Mouse (Mus musculus): ENCODE results near the gene Lcmt2.
"Not testable (repeated sequence)": the region's sequence is repeated elsewhere in the genome, so short reads cannot be mapped to it uniquely, and the experiment has no call there.

The Lcmt2 gene

DNA sequence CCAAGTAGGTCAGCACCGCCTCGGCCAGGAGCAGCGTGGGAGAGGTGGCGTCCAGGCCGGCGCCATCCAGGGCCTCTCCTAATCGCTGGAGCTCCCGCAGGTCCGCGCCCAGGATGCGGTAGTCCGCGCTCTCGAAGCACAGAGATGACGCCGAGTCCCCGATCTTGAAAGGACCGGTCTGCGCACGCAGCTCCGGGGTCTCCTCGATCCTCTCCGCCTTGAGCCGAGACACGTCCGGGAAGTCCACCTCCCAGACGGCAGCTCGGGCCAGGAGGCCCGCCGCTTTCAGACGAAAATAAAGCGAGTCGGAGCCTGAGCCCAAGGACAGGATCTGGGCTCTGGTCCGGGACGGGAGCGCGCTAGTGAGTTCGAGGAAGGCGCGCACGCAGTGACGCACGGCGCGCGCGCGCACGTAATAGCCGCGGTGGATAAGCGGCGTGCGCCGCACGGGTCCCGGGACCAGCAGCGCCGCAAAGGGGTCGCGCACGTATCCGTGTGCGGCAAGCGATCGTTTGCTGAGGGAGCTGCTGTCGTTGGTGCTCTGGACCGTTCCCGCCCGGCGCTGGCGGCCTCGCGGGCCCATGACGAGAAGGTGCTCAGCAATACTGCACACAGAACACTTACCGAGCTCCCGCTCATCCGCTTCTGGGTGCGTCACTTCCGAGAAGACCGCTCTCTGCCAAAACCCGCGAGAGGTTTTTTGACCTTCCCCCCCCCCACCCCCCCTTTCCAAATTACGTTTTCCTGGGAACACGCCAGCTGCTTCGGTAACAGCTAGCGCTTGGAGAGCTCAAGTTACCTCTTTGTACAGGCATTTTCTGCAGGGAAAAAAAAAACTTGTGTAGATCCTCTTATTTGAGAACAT lies at the start of gene Lcmt2, which contains the start of gene Adal:
Lcmt2 (minus strand) TSS at position 636 of the 865 bp plus-strand sequence.
Adal (plus strand) TSS at position 411 of the 865 bp plus-strand sequence.
- DNase-seq (ENCODE audit: low read depth, low spot score) = peak; percentile 89

DNA sequence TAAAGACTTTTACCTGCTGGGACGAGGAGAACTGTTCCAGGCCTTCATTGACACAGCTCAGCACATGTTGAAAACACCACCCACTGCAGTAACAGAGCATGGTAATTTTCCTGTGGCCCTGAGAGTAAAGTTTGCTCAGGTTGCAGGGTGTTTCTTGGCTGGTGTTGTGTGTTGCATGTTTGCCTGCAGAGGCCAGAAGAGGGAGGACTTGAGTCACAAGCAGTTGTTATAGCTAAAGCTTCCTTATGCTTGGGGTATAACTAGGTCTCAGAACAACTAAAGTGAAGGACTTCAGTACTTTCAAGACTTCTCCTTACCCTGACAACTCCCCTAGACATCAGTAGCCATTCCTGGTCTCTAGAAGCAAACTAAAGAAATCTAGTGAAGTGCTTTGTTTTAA lies 48.1 kb upstream of the Lcmt2 start:
- no peak for DNase-seq (ENCODE audit: low read depth, low spot score)

DNA sequence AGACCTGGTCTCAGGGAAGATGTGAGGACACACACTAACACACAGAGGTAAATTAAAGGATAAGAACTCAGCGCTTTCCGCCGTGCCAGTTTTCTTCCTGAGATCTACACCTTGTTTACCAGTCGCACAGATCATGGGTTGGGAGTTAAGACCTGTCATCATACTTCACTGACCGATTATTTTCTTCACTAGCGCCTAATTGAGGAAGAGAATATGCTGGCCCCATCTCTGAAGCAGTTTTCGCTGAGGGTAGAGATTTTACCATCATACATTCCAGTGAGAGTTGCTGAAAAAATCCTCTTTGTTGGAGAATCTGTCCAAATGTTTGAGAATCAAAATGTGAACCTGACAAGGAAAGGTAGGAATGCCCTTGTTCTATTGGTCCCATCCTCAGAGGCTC lies 43.7 kb upstream of the Lcmt2 start:
- DNase-seq (ENCODE audit: low read depth, low spot score) = no peak

DNA sequence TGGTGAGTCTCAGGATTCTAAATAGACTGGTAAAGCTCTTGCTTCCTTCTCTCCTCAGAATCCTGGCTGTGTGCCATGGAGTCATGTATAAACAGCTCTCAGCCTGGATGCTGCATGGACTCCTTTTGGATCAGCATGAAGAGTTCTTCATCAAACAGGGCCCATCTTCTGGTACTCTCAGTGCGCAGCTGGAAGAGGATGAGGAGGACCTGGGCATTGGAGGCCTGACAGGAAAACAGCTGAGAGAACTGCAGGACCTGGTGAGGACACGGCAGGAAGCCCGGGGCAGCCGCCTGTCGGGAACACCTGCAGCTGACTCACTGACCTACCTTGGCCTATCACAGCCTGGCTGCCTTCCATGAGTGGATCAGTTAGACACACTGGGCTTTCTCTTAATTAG lies 43.0 kb upstream of the Lcmt2 start:
- DNase-seq (ENCODE audit: low read depth, low spot score) = no peak

DNA sequence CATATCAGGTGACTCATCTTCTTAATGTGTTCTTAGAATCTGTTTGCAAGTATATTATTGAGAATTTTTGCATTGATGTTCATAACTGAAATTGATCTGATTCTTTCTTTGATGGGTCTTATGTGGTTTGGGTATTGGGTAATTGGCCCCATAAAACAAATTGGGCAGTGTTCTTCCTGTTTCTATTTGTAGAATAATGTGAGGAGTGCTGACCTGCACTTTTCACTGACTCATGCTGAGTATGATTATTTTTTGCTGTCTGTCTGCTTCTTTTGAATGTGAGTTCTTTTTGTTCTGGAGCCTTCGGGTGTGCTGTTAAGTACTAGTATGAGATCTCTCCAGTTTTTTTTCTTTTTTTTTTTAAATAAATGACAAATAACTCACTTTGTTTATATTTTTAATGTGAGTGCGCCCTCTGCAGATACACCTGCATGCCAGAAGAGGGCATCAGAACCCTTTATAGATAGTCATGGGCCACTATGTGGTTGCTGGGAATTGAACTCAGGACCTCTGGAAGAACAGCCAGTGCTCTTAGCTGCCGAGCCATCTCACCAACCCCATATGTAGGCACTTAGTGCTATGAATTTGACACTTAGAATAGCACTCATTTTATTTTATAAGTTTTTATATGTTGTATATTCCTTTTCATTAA lies 38.5 kb upstream of the Lcmt2 start:
- DNase-seq (ENCODE audit: low read depth, low spot score) = no peak

DNA sequence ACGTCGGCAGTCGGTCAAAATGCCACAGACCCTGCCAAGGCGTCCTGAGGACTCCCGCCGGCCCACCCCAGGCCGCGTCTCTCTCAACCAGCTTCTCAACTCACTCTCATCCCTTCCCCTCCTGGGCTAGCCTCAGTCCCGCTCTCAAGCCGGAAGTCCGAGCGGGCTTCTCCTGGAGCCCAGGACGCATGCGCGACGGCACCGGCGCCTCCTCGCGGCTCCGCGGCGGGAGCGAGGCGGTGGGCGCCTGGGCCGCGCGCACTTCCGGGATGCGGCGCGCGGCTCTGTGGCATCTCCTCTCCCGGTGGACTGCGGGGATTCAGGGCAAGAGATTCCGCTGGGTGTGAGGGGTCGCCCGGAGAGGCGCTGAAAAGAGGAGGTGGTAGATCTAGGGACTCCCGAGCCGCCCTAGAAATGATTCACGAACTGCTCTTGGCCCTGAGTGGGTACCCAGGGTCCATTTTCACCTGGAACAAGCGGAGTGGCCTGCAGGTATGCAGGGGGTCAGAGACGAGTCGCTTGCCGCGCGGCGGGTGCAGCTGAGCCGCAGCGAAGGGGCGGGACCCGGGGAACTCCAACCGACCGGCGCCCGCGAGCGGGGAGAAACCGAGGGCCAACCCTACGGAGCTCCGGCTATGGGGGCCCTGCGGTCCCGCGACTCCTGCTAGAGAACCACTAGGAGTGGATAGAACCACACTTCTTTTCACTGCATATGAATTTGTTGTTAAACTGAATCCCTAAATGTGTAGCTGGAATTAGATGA lies 30.7 kb upstream of the Lcmt2 start, which contains the start of gene Zscan29:
Zscan29 (minus strand) TSS at position 146 of the 763 bp plus-strand sequence.
- DNase-seq (ENCODE audit: low read depth, low spot score) = peak; percentile 80

DNA sequence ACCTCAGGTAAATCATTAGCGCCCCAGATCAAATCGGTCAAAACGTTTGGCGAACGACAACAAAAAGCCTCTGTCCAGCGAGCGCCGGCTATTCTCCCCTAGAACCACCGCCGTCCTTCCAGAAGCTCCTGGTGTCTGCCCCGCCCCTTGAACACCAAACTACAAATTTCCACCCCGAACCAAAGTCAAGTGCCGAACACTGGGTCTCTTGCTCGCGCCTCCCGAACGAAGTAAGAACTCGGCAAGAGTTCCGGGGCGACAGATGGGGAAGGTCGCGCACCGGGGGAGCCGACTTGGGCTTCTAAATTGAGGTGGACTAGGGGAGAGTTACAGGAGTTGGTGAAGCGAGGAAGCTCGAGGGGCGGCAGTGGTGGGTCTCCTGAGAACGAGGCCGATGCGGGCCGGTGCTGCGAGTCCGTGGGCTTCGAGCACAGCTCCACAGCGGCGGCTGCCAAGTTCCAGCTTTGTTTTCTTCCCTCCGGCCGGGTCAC lies 30.1 kb upstream of the Lcmt2 start, which contains the start of gene Tubgcp4:
Tubgcp4 (plus strand) TSS at position 174 of the 491 bp plus-strand sequence.
- peak; percentile 46 for DNase-seq (ENCODE audit: low read depth, low spot score)

DNA sequence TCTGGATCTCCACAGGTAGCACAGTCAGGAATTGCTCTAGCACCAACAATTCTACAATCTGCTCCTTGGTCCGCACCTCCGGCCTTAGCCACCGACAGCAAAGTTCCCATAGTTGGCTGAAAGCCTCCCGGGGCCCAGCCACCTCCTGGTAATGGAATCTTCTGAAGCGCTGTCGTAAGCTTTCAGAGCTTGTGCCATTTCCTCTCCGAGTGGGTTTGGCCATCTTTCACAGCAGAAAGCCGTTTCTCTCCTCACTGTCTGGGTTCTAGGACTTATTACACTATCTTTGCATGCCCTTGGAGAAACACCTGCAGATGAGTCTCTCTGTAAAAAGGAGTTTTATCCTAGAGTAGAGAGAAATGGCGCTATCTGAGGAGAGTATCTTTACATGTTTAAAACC lies 29.4 kb upstream of the Lcmt2 start:
- peak; percentile 6 for DNase-seq (ENCODE audit: low read depth, low spot score)

DNA sequence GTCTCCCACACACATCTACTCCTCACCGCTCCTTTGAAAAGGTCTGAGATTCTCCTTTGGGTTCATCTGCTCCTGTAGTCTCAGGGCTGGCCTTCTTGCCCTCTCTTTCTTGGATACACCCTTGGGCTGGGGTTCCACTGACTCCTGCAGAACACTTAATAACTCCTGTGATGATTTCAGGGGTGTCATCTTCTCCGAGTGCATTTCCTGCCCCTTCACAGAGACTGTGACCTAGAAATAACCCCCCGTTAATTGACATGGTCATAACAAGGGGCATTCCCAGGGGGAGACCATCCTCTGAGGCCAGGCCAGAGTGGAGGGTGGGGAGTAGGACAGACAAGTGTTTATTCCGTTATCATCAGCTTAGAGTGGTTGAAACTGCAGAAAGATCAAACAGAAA lies 28.7 kb upstream of the Lcmt2 start:
- DNase-seq (ENCODE audit: low read depth, low spot score) = no peak

DNA sequence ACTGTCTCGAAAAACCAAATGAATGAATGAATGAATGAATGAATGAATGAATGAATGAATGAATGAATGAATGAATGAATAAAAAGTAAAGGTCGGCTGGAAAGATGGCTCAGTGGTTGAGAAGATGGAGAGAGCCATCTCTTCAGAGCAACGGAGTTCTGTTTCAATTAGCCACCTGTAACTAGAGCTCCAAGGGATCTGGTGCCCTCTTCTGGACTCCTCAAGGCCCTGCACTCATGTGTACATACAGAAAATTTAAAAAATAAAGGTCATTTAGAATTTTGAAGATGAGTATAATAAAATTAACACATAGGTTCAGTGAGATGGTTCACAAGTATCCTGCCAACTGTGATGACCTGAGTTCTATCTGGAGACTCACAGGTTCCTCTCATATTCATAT lies 12.6 kb upstream of the Lcmt2 start:
- no peak for DNase-seq (ENCODE audit: low read depth, low spot score)

DNA sequence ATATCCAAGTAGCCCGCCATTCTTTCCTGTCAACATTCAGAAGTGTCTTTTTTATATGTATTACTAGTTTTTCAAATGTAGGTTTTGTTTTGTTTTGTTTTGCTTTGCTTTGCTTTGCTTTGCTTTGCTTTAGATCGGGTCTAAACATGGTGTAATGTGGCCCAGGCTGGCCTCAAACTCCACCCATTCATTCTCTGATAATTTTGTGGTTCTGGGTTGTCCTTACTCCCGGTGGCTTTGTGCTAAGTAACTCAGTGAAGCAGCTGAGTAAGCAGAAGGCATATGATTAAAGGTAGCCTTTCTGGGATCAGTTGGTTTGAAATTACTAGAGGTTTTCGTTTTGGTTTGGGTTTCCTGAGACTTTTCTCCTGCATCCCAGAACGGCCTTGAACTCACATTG lies 9.2 kb upstream of the Lcmt2 start:
- no peak for DNase-seq (ENCODE audit: low read depth, low spot score)

DNA sequence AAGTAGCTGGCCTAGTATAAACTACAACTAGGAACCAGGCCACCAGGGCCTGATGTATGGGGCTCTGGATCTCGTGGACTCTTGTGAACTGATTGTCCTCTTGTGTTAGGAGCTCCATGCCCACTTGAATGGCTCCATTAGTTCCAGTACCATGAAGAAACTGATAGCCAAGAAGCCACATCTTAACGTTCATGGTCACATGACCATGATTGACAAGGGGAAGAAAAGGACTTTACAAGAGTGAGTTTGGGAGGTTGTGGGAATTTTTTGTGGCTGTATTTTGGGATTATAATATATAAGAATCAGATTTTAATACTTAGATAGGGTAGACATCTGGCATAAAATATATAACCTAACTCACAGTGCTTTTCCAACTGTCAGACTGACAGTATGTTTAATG lies 2.0 kb upstream of the Lcmt2 start:
- DNase-seq (ENCODE audit: low read depth, low spot score) = no peak

DNA sequence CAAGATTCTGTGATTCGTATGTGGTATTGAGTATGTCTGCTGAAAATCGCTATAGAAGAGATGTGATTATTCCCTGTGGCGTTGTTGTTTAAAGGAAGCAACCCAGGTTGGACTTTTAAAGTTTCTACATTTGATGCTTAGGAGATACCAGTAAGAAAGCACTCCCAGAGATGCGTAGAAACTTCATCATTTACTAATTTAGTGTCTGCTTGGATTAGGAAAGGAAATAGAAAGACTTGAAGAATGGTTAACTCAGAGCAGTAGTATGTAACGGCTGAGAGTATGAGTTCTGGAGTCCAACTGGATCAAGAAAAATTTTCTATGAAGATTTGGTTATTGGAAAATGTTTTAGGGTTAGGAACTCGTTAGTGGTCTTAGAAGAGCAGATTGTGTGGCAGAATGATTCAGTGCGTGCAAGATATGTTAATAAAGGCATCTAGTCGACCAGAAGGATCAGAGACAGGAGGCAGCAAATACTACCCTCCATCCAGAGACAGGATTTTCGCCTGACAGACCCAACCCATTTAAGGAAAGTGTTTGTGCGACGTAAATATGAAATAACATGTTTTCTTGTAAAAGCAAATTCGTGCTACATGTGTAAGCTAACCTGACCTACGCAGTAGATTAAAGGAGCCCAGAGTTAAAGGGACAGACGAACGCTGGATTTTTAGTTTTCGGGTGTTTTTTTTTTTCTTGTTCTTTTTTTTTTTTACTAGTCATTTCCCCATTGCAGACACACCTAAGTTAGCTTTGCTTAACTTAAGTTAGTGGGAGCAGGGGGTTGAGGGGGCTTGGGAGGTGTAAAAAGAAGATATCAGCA lies 973 bp upstream of the Lcmt2 start:
- DNase-seq (ENCODE audit: low read depth, low spot score) = no peak

DNA sequence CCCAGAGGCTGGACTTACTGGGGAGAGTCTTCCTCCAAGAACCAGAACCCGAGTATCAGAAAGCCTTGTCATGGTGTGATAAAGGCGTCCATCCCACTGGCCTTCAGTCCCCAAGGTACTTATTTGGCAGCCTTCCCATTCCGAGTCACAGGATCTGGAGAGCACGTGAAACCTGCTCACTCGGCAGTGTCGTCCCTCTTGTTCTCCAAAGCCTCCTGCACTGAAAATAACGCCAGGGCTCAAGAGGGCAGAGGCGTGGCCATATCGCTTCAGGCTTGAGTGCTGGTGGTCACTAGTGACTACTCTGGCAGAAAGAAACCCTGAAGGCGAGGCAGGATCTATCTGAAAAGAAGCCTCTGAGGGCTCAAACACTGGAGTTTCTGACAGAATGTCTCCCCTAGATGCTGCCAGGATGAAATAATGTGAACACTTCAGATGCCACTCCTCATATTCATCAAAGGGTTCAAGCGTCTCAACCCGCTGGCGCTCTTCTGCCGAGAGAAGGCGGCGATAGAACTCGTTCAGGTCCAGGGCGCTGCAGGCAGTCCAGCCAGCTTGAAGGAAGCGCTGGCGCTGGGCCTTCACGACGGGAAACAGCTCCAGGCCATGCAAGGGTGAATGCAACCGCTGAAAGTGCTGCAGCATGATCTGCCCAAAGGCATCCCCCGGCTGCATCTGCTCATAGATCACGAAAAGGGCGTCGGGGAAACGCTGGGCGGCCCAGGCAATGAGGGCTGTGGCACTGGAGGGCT lies 1.0 kb downstream of the Lcmt2 start:
- DNase-seq (ENCODE audit: low read depth, low spot score) = no peak

DNA sequence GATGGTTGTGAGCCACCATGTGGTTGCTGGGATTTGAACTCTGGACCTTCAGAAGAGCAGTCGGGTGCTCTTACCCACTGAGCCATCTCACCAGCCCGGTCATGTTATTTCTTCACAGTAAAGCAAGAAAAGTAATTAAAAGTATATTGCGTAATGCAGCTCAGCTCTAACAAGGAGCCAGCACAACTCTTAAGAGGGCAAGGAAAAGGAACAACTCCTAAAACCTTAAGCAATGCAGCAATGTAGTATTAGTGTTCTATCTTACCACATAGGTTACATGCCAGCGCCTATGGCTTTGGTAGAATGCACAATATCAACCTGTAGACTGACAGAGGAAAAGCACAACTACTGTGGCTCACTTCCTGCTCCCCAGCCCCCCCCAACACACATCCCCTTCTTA lies 3.1 kb downstream of the Lcmt2 start:
- no peak for DNase-seq (ENCODE audit: low read depth, low spot score)

DNA sequence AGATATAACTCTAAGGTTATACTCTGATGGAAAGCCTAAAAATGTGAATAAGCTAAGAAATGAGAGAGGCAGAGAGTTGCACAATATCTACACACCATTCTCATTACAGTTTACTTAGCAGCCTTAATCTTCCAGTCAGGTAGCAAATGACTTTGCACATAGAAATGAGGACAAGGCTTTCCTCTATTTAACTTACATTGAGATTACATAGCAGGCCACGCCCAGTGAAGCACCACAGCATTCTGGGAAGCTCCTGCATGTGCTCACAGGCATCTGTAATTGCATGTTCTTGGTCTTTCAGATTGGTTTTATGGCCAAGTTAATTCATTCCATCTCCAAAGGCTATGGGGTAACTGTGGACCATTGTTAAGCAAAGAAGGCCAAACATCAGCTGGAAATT lies 7.6 kb downstream of the Lcmt2 start:
- DNase-seq (ENCODE audit: low read depth, low spot score) = no peak

DNA sequence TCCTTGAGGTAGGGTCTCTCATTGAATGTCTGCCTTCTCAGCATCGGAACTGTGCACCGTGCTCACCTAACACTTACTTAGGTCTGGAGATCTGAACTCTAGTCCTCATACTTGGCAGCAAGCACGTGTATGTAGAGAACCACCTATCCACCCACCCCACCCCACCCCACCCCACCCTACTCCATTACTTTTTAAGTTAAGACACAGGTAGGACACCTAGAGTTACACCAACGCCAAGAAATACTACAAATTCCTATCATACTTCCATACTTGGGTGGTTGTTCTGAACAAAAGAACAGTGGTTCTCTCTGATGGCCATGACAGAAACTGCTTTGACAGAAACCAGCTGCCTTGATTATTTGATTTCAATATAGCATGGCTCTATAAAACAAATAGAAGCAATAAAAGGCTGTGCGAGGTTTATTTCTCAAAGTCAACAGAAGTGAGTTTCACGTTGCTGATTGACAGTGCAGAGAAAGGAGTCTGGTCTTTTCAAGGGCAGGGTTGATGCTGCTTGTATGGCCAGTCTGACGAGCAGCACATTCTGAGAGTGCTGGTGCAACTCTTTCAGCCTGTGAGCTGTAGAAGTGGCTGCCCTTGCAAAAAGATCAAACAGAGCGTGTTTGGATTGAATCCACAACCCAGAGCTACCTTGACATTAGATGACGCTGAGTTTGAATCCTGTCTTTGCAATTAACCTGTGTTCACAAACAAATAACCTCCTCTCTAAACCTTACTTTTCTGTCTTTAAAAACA lies 11.4 kb downstream of the Lcmt2 start:
- no peak for DNase-seq (ENCODE audit: low read depth, low spot score)

DNA sequence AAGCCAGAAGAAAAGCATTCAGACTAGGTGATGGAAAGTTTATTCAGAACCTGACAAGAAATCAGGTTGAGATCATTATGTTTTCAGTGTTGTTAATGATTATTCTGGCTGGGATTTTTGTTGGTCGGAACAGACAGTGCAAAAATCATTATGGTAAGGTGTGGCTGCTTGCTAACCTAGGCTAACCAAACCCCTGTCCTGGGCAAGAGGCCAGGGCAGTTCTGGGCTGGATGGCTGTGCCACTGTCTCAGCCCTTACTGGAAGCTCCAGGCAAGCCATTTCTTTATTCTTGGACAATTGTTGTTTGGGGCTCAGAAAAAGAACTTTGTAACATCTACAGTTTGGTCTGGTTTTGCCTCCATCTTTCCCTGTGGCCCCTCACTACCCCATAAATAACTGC lies 12.9 kb downstream of the Lcmt2 start:
- no peak for DNase-seq (ENCODE audit: low read depth, low spot score)

DNA sequence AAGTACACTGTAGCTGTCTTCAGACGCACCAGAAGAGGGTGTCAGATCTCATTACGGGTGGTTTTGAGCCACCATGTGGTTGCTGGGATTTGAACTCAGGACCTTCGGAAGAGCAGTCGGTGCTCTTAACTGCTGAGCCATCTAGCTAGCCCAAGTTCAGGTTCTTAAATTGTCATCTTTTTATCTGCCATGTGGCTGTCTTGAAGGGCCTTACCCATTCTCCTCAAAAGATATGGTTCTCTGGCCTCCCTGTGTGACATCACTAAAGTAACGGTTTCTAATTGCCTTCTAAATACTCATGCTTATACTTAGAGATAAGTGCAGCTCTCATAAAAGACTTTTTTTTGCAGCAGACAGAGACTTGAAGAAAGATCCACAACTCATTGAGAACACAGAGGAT lies 14.2 kb downstream of the Lcmt2 start:
- DNase-seq (ENCODE audit: low read depth, low spot score) = not testable (repeated sequence)

DNA sequence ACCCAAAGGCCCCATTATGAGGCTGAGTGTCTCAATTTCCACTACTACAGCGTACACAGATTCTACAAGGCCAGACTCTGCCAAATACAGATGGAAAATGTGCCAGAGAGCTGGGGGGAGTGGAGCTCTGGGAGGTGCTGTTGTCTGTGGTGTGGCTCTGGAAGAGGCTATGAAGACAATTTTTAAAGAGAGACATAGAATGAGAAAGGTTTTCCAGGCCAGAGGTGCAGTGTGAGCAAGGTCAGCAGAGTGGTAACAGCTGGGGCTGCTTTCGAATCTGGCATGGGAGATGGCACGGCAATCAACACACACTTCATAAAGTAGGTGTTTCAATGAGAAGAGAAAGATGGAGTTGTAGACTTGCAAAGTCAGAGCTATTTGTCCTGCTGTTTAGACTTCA lies 21.2 kb downstream of the Lcmt2 start:
- no peak for DNase-seq (ENCODE audit: low read depth, low spot score)
